Mouse (Mus musculus) MEL (cell line): ENCODE data around the gene Ambra1. TPM values are rescaled to one million over a fixed set of nuclear protein-coding genes. Genes with fewer than 3 reads are reported as not detected.

Source experiments
- DNase-seq: peaks from one replicate; pipeline ENCODE4 v3.0.0; 2011; ENCODE audit warnings: low read depth, low spot score
- H3K27ac ChIP-seq: 2 replicates; pipeline ENCODE4 v1.5.1; 2012; ENCODE audit warnings: low read depth, mild to moderate bottlenecking, control low read depth, low read length, moderate library complexity; ENCODE audit not compliant: control insufficient read depth
- H3K27me3 ChIP-seq, 2 experiments: fragments of 150-350 bp in 1 of 2; sonication (generic) in 1 of 2; 2 replicates each; pipeline ENCODE4 v1.6.1; 2012; ENCODE audit warnings: low read length in 2 of 2, mild to moderate bottlenecking in 2 of 2, improper control_type of control experiment in 1 of 2, moderate library complexity in 1 of 2; ENCODE audit not compliant: insufficient read depth in 2 of 2, control insufficient read depth in 1 of 2
- H3K36me3 ChIP-seq, 2 experiments: 2 replicates each; pipeline ENCODE4 v1.6.1; 2012 to 2014; ENCODE audit warnings: low read length in 2 of 2, improper control_type of control experiment in 1 of 2, inconsistent platforms in 1 of 2, mild to moderate bottlenecking in 1 of 2; ENCODE audit not compliant: insufficient read depth in 2 of 2, control insufficient read depth in 1 of 2
- H3K4me1 ChIP-seq, 2 experiments: fragments of 150-350 bp in 1 of 2; sonication (generic) in 1 of 2; 2 replicates each; pipeline ENCODE4 v1.6.1; 2012; ENCODE audit warnings: low read length in 2 of 2, improper control_type of control experiment in 1 of 2, mild to moderate bottlenecking in 1 of 2; ENCODE audit not compliant: insufficient read depth in 2 of 2, control insufficient read depth in 1 of 2
- H3K4me3 ChIP-seq, 2 experiments: fragments of 150-350 bp in 1 of 2; sonication (generic) in 1 of 2; 2 replicates each; pipeline ENCODE4 v1.5.1; 2012; ENCODE audit warnings: low read depth in 2 of 2, low read length in 2 of 2, mild to moderate bottlenecking in 2 of 2, moderate library complexity in 2 of 2, control low read depth in 1 of 2, improper control_type of control experiment in 1 of 2; ENCODE audit not compliant: control insufficient read depth in 1 of 2, insufficient read depth in 1 of 2
- H3K79me2 ChIP-seq: 2 replicates; pipeline ENCODE4 v1.6.1; 2012; ENCODE audit warnings: mild to moderate bottlenecking, low read length, moderate library complexity; ENCODE audit not compliant: control insufficient read depth, poor library complexity, insufficient read depth
- H3K9ac ChIP-seq: 2 replicates; pipeline ENCODE4 v1.6.1; 2012; ENCODE audit warnings: low read depth, mild to moderate bottlenecking, control low read depth, low read length, moderate library complexity; ENCODE audit not compliant: control insufficient read depth, poor library complexity, severe bottlenecking
- H3K9me3 ChIP-seq: fragments of 150-350 bp; sonication (generic); replicated peaks from 2 replicates; pipeline ENCODE4 v1.6.1; 2012; ENCODE audit warnings: mild to moderate bottlenecking, low read length, improper control_type of control experiment, moderate library complexity; ENCODE audit not compliant: insufficient read depth
- BHLHE40 ChIP-seq: IDR thresholded peaks from 2 replicates; pipeline ENCODE4 v1.6.1; 2012; ENCODE audit warnings: low read depth, mild to moderate bottlenecking, inconsistent platforms, low read length, improper control_type of control experiment, borderline replicate concordance
- CHD2 ChIP-seq: IDR thresholded peaks from 2 replicates; pipeline ENCODE4 v1.6.1; 2011; ENCODE audit warnings: low read length, improper control_type of control experiment
- CTCF ChIP-seq, 3 experiments: IDR thresholded peaks in 2 of 3; conservative IDR thresholded peaks in 1 of 3; 2 replicates each; pipeline ENCODE4 v1.5.1; 2011 to 2012; ENCODE audit warnings: low read length in 3 of 3, low read depth in 2 of 3, mild to moderate bottlenecking in 2 of 3, improper control_type of control experiment in 1 of 3, inconsistent platforms in 1 of 3, mixed read lengths in 1 of 3, moderate library complexity in 1 of 3; ENCODE audit not compliant: control insufficient read depth in 1 of 3, insufficient read depth in 1 of 3, poor library complexity in 1 of 3, severe bottlenecking in 1 of 3
- E2F4 ChIP-seq: IDR thresholded peaks from 2 replicates; pipeline ENCODE4 v1.6.1; 2011; ENCODE audit warnings: low read depth, low read length, improper control_type of control experiment, borderline replicate concordance
- EP300 ChIP-seq, 2 experiments: IDR thresholded peaks; 2 replicates each; pipeline ENCODE4 v1.6.1; 2011; ENCODE audit warnings: improper control_type of control experiment in 2 of 2, low read length in 2 of 2, low read depth in 1 of 2, mild to moderate bottlenecking in 1 of 2
- GABPA ChIP-seq: IDR thresholded peaks from 2 replicates; pipeline ENCODE4 v1.6.1; 2012; ENCODE audit warnings: low read depth, mild to moderate bottlenecking, inconsistent platforms, low read length, improper control_type of control experiment, moderate library complexity
- GATA1 ChIP-seq: IDR thresholded peaks from 2 replicates; pipeline ENCODE4 v1.6.1; 2011; ENCODE audit warnings: low read depth, low read length, improper control_type of control experiment
- JUND ChIP-seq: IDR thresholded peaks from 2 replicates; pipeline ENCODE4 v1.6.1; 2011; ENCODE audit warnings: low read depth, mild to moderate bottlenecking, improper control_type of control experiment, low read length
- MAFK ChIP-seq: IDR thresholded peaks from 2 replicates; pipeline ENCODE4 v1.6.1; 2011; ENCODE audit warnings: low read depth, mild to moderate bottlenecking, low read length, improper control_type of control experiment, borderline replicate concordance
- MAZ ChIP-seq: IDR thresholded peaks from 2 replicates; pipeline ENCODE4 v1.6.1; 2012; ENCODE audit warnings: low read depth, mild to moderate bottlenecking, inconsistent platforms, low read length, improper control_type of control experiment
- MXI1 ChIP-seq: IDR thresholded peaks from 2 replicates; pipeline ENCODE4 v1.6.1; 2011; ENCODE audit warnings: mild to moderate bottlenecking, low read depth, low read length, improper control_type of control experiment
- MYB ChIP-seq: IDR thresholded peaks from 2 replicates; pipeline ENCODE4 v1.6.1; 2011; ENCODE audit warnings: mild to moderate bottlenecking, low read depth, low read length, improper control_type of control experiment
- MYC ChIP-seq: IDR thresholded peaks from 2 replicates; pipeline ENCODE4 v1.6.1; 2011; ENCODE audit warnings: low read depth, mild to moderate bottlenecking, low read length, improper control_type of control experiment, moderate library complexity
- POLR2AphosphoS5 ChIP-seq: IDR thresholded peaks from 2 replicates; pipeline ENCODE4 v1.6.1; 2012; ENCODE audit warnings: low read depth, borderline replicate concordance, mild to moderate bottlenecking, inconsistent platforms, low read length, moderate library complexity, mixed read lengths
- RAD21 ChIP-seq: IDR thresholded peaks from 2 replicates; pipeline ENCODE4 v1.6.1; 2011; ENCODE audit warnings: mild to moderate bottlenecking, low read depth, low read length, improper control_type of control experiment
- RCOR1 ChIP-seq: IDR thresholded peaks from 2 replicates; pipeline ENCODE4 v1.6.1; 2012; ENCODE audit warnings: low read depth, mild to moderate bottlenecking, inconsistent platforms, low read length, improper control_type of control experiment
- SIN3A ChIP-seq: IDR thresholded peaks from 2 replicates; pipeline ENCODE4 v1.6.1; 2012; ENCODE audit warnings: low read length, improper control_type of control experiment, inconsistent platforms
- SMC3 ChIP-seq: IDR thresholded peaks from 2 replicates; pipeline ENCODE4 v1.6.1; 2011; ENCODE audit warnings: low read depth, low read length, improper control_type of control experiment
- ZNF384 ChIP-seq: IDR thresholded peaks from 2 replicates; pipeline ENCODE4 v1.6.1; 2012; ENCODE audit warnings: low read depth, mild to moderate bottlenecking, inconsistent platforms, low read length, improper control_type of control experiment
- polyA plus RNA-seq, 2 experiments: library from polyadenylated mRNA; stranded (reverse) in 1 of 2; unstranded in 1 of 2; fragments of >175 nt in 1 of 2; fragments of >200 nt in 1 of 2; gene quantifications; 2 replicates each; pipeline versions ENCODE4 v1.2.1 to v1.2.4; 2012; ENCODE audit warnings: low replicate concordance in 2 of 2, low read depth in 1 of 2; ENCODE audit not compliant: insufficient read length in 2 of 2, insufficient read depth in 1 of 2, missing spikeins in 1 of 2
- total RNA-seq: library from RNA; depleted of rRNA; stranded (reverse); fragments of 300-350 nt; gene quantifications from 2 replicates; pipeline ENCODE4 v1.2.3, GENCODE M21; 2012

Gene Ambra1
- total and polyA plus RNA-seq, 3 experiments = 14.6 to 24.7 TPM; not detected in 1

GRCm38 (mm10) chr2:91925442-91925841 lies 195.5 kb downstream of the Ambra1 start:
- H3K79me2 ChIP-seq = peaks cover 34% of the 10 kb centered on the region
- no peak for TF ChIP-seq EP300 (IDR thresholded peaks at IDR 0.05; ENCODE audit: low read depth in 1 of 2, low read length in 2 of 2)
- TF ChIP-seq E2F4 = no peak
- no peak for TF ChIP-seq POLR2AphosphoS5
- TF ChIP-seq, all 39 proteins: peak for 0
- DNase-seq = no peak
- H3K4me3 ChIP-seq = no peak overlapping the region
- peaks cover 0 to 5% of the 10 kb centered on the region in 2 experiments; a peak in 2 of 4 replicates for H3K36me3 ChIP-seq
- H3K27me3 ChIP-seq = no peaks in the 10 kb centered on the region
- no peak overlapping the region for H3K27ac ChIP-seq
- H3K4me1 ChIP-seq = peaks cover 3 to 21% of the 10 kb centered on the region in 2 experiments
- H3K9me3 ChIP-seq = no peaks in the 10 kb centered on the region
- H3K9ac ChIP-seq = no peak overlapping the region

- no peak for DNase-seq
- no peak within 1 kb of the TSS for H3K4me3 ChIP-seq
- no peaks in the 10 kb centered on the region for H3K9me3 ChIP-seq
- no peak within 1 kb of the TSS for H3K9ac ChIP-seq
- no peaks in the 10 kb centered on the region for H3K27me3 ChIP-seq
- H3K79me2 ChIP-seq = peaks cover 34% of the 10 kb centered on the region
- peaks cover 0 to 5% of the 10 kb centered on the region in 2 experiments; a peak in 2 of 4 replicates for H3K36me3 ChIP-seq
- H3K27ac ChIP-seq = no peak within 1 kb of the TSS
- peaks cover 3 to 16% of the 10 kb centered on the region in 2 experiments for H3K4me1 ChIP-seq
- no peak for TF ChIP-seq MXI1
- no peak for TF ChIP-seq EP300 (IDR thresholded peaks at IDR 0.05; ENCODE audit: low read depth in 1 of 2, low read length in 2 of 2)
- no peak for TF ChIP-seq RCOR1
Measured at GRCm38 (mm10) chr2:91926949-91927348, 197.0 kb downstream of the Ambra1 start, which contains the start of gene Chrm4. Gene Chrm4, plus strand, starts transcription at chr2:91927249.

- H3K79me2 ChIP-seq = peaks cover 28% of the 10 kb centered on the region
- peaks cover 0 to 5% of the 10 kb centered on the region in 2 experiments; a peak in 2 of 4 replicates for H3K36me3 ChIP-seq
- no peaks in the 10 kb centered on the region for H3K9me3 ChIP-seq
- peak; percentile 81 for DNase-seq
- H3K27me3 ChIP-seq = no peaks in the 10 kb centered on the region
- no peak for TF ChIP-seq MXI1
- TF ChIP-seq MAZ = 0 out of 2 replicates have a peak, but pooled peaks have one; percentile 19
- TF ChIP-seq POLR2AphosphoS5 = no peak
- no peak for TF ChIP-seq MAFK
- no peak for TF ChIP-seq GABPA
- peak; percentile 32 for TF ChIP-seq RAD21
- peak; percentile 59 to 90 (median 76) for TF ChIP-seq CTCF (IDR thresholded peaks at IDR 0.05 in 2 of 3, conservative IDR thresholded peaks at IDR 0.05 in 1 of 3; ENCODE audit: control insufficient read depth in 1 of 3, insufficient read depth in 1 of 3, low read depth in 2 of 3, low read length in 3 of 3, poor library complexity in 1 of 3, severe bottlenecking in 1 of 3)
- TF ChIP-seq ZNF384 = no peak
- no peak for TF ChIP-seq CHD2
- no peak for TF ChIP-seq SIN3A
- TF ChIP-seq SMC3 = peak; percentile 62
- no peak for TF ChIP-seq BHLHE40
- TF ChIP-seq MYC = no peak
- no peak for TF ChIP-seq JUND
- no peak for TF ChIP-seq MYB
- no peak for TF ChIP-seq GATA1
- H3K4me1 ChIP-seq = peaks cover 3 to 16% of the 10 kb centered on the region in 2 experiments
- no peak overlapping the region for H3K27ac ChIP-seq
- no peak overlapping the region for H3K4me3 ChIP-seq
- H3K9ac ChIP-seq = no peak overlapping the region
Measured at GRCm38 (mm10) chr2:91927826-91928533, 198.0 kb downstream of the Ambra1 start.
